Mouse (Mus musculus): ENCODE data around the gene Flot2. TPM values are rescaled to one million over a fixed set of nuclear protein-coding genes. Genes with fewer than 3 reads are reported as not detected.
"Not testable (repeated sequence)": the region's sequence is repeated elsewhere in the genome, so short reads cannot be mapped to it uniquely, and the experiment has no call there.

Flot2 gene
- polyA plus RNA-seq, 1 experiment from 2014 or later: 112 TPM

DNA sequence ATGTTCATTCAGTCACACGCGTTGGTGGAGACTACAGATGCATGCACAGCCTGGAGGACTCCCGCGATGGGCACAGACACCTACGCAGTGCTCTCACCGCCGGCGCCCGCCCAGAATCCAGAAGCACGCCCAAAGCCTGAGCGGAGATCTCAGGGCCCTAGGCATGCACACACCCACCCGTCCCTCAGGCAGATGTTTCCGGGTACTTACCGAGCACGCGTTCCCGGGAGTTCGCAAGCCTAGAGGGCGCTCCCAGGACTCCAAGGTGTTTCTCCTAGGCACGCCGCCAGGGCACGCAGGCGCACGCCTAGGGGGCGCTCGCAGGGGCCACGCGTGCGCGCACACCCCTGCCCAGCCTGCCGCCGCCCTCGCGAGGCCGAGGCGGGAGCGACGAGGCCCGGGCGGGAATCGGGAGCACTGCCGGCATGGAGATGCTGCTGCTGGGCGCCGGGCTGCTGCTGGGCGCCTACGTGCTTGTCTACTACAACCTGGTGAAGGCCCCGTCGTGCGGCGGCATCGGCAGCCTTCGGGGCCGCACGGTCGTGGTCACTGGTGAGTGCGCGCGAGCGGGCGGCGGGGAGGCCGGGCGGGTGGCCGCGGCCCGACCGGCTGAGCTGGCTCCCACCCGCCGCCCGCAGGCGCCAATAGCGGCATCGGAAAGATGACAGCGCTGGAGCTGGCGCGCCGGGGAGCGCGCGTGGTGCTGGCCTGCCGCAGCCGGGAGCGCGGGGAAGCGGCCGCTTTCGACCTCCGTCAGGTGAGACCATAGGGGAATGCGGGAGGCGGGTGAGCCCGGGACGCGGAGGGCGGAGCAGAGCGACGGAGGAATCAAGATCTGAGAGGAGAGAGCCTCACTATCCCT lies 5.6 kb upstream of the Flot2 start, which contains the start of gene Dhrs13:
TSS of gene Dhrs13 (plus strand) at position 334 of the 862 bp plus-strand sequence.
- Histone ChIP-seq H3K27ac (ENCODE audit: low read length) (peak within 1 kb of the TSS; percentile 71), H3K4me2 (ENCODE audit: low read depth, low read length) (peak within 1 kb of the TSS; percentile 90), H3K4me1 (ENCODE audit: control insufficient read depth, insufficient read depth, low read length) (peaks cover 10% of the 10 kb centered on the region), H3K36me3 (ENCODE audit: control insufficient read depth, insufficient read depth) (peaks cover 22% of the 10 kb centered on the region), H3K9me3 (replicated peaks; ENCODE audit: control insufficient read depth, low read length) (no peaks in the 10 kb centered on the region), H3K27me3 (ENCODE audit: control insufficient read depth, insufficient read depth, low read length) (no peaks in the 10 kb centered on the region), H3K4me3 (ENCODE audit: low read length) (peak within 1 kb of the TSS; percentile 61), H3K9ac (ENCODE audit: low read length) (peak within 1 kb of the TSS; percentile 76)
- under 1% methylated on average over 96 of the region's 96 CpGs for WGBS
- ATAC-seq (replicated peaks; ENCODE audit: extremely low read depth, insufficient read depth, low FRiP score): peak; percentile 91

DNA sequence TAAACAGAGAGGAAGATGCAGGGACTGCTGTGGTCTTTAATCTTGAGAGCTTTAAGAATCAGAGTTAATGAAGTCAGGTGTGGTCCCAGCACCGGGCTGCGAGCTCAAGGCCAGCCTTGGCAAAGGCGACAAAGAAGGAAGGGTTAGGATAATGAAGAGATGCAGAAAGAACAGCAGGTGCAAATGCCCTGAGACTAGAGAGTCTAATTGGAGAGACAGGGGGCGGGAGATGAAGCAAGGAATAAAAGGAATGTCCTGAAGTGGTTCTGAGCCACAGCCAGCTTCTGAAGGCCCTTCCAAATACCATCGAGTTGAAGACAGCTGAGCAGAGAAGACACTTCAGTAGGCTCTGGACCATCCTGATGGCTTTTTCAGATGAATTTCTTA lies 4.9 kb upstream of the Flot2 start:
- H3K4me3 ChIP-seq (ENCODE audit: low read length): peak overlapping the region; percentile 61
- H3K4me1 ChIP-seq (ENCODE audit: control insufficient read depth, insufficient read depth, low read length): peaks cover 14% of the 10 kb centered on the region
- no peak overlapping the region; the same call in 1 of the 2 replicates for H3K27ac ChIP-seq (ENCODE audit: low read length)
- no peak for ATAC-seq (replicated peaks; ENCODE audit: extremely low read depth, insufficient read depth, low FRiP score)
- no peaks in the 10 kb centered on the region for H3K9me3 ChIP-seq (replicated peaks; ENCODE audit: control insufficient read depth, low read length)
- peak overlapping the region; percentile 76 for H3K9ac ChIP-seq (ENCODE audit: low read length)
- WGBS: 14% methylated on average over 5 of the region's 5 CpGs
- peak overlapping the region; percentile 90 for H3K4me2 ChIP-seq (ENCODE audit: low read depth, low read length)
- H3K27me3 ChIP-seq (ENCODE audit: control insufficient read depth, insufficient read depth, low read length): no peaks in the 10 kb centered on the region
- H3K36me3 ChIP-seq (ENCODE audit: control insufficient read depth, insufficient read depth): peaks cover 17% of the 10 kb centered on the region

DNA sequence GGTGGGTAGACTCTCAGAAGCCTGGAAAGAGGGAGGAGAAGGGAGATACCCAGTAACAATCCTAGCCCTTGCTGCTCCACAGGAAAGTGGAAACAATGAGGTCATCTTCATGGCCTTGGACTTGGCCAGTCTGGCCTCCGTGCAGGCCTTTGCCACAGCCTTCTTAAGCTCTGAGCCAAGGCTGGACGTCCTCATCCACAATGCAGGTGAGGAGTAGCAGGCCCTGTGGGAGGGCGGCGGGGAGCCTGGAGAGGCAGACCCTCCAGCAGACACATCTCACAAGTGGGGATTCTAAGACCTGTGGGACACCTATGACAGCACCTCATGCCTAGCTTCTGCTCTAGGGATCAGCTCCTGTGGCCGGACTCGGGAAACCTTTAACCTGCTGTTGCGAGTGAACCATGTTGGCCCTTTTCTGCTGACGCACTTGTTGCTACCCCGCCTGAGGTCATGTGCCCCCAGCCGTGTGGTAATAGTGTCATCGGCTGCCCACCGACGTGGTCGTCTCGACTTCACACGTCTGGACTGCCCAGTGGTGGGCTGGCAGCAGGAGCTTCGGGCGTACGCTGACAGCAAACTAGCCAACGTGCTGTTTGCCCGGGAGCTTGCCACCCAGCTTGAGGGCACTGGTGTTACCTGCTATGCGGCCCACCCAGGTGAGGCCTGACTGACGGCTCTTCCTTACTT lies 3.7 kb upstream of the Flot2 start:
- H3K4me3 ChIP-seq (ENCODE audit: low read length): no peak overlapping the region
- H3K36me3 ChIP-seq (ENCODE audit: control insufficient read depth, insufficient read depth): peaks cover 6% of the 10 kb centered on the region
- 89% methylated on average over 23 of the region's 23 CpGs for WGBS
- H3K9me3 ChIP-seq (replicated peaks; ENCODE audit: control insufficient read depth, low read length): no peaks in the 10 kb centered on the region
- H3K4me1 ChIP-seq (ENCODE audit: control insufficient read depth, insufficient read depth, low read length): peaks cover 21% of the 10 kb centered on the region
- no peaks in the 10 kb centered on the region for H3K27me3 ChIP-seq (ENCODE audit: control insufficient read depth, insufficient read depth, low read length)
- H3K4me2 ChIP-seq (ENCODE audit: low read depth, low read length): no peak overlapping the region
- no peak overlapping the region for H3K27ac ChIP-seq (ENCODE audit: low read length)
- no peak overlapping the region for H3K9ac ChIP-seq (ENCODE audit: low read length)
- ATAC-seq (replicated peaks; ENCODE audit: extremely low read depth, insufficient read depth, low FRiP score): no peak

DNA sequence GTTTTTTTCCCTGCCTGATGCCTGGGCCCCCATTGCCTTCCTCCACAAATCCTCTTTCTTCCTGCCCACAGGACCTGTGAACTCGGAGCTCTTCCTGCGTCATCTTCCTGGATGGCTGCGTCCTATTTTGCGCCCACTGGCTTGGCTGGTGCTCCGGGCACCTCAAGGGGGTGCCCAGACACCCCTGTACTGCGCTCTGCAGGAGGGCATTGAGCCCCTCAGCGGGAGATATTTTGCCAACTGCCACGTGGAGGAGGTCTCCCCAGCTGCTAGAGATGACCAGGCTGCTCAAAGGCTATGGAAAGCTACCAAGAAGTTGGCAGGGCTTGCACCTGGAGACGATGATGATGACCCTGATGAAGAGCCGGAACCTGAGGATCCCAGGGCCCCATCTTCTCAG lies 940 bp upstream of the Flot2 start:
- no peak overlapping the region for H3K4me2 ChIP-seq (ENCODE audit: low read depth, low read length)
- H3K36me3 ChIP-seq (ENCODE audit: control insufficient read depth, insufficient read depth): peaks cover 2% of the 10 kb centered on the region; the same call in 1 of the 2 replicates
- H3K9ac ChIP-seq (ENCODE audit: low read length): no peak overlapping the region
- no peaks in the 10 kb centered on the region for H3K27me3 ChIP-seq (ENCODE audit: control insufficient read depth, insufficient read depth, low read length)
- ATAC-seq (replicated peaks; ENCODE audit: extremely low read depth, insufficient read depth, low FRiP score): no peak
- H3K4me1 ChIP-seq (ENCODE audit: control insufficient read depth, insufficient read depth, low read length): peaks cover 15% of the 10 kb centered on the region
- WGBS: 79% methylated on average over 10 of the region's 10 CpGs
- no peaks in the 10 kb centered on the region for H3K9me3 ChIP-seq (replicated peaks; ENCODE audit: control insufficient read depth, low read length)
- H3K27ac ChIP-seq (ENCODE audit: low read length): no peak overlapping the region
- H3K4me3 ChIP-seq (ENCODE audit: low read length): no peak overlapping the region

DNA sequence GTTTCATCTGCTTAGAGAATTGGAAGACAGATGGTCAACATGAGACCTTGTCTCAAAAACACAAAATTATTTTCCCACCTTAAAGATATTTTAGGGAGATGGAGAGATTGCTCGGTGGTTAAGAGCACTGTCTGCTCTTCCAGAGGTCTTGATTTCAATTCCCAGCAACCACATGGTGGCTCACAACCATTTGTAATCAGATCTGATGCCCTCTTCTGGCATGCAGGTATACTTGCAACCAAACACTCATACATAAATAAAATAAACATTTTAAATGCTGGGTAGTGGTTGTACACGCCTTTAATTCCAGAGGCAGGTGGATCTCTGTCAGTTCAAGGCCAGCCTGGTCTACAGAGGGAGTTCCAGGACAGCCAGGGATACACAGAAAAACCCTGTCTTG lies 3.1 kb downstream of the Flot2 start:
- Histone ChIP-seq H3K9ac (ENCODE audit: low read length) (no peak overlapping the region), H3K4me3 (ENCODE audit: low read length) (no peak overlapping the region), H3K4me1 (ENCODE audit: control insufficient read depth, insufficient read depth, low read length) (peaks cover 29% of the 10 kb centered on the region), H3K27ac (ENCODE audit: low read length) (no peak overlapping the region), H3K4me2 (ENCODE audit: low read depth, low read length) (no peak overlapping the region), H3K36me3 (ENCODE audit: control insufficient read depth, insufficient read depth) (peaks cover 2% of the 10 kb centered on the region; the same call in 1 of the 2 replicates), H3K27me3 (ENCODE audit: control insufficient read depth, insufficient read depth, low read length) (no peaks in the 10 kb centered on the region), H3K9me3 (replicated peaks; ENCODE audit: control insufficient read depth, low read length) (0 out of 2 replicates have a peak, but pooled peaks cover 3% of the 10 kb centered on the region)
- no peak for ATAC-seq (replicated peaks; ENCODE audit: extremely low read depth, insufficient read depth, low FRiP score)
- WGBS: 83% methylated on average over 2 of the region's 2 CpGs

DNA sequence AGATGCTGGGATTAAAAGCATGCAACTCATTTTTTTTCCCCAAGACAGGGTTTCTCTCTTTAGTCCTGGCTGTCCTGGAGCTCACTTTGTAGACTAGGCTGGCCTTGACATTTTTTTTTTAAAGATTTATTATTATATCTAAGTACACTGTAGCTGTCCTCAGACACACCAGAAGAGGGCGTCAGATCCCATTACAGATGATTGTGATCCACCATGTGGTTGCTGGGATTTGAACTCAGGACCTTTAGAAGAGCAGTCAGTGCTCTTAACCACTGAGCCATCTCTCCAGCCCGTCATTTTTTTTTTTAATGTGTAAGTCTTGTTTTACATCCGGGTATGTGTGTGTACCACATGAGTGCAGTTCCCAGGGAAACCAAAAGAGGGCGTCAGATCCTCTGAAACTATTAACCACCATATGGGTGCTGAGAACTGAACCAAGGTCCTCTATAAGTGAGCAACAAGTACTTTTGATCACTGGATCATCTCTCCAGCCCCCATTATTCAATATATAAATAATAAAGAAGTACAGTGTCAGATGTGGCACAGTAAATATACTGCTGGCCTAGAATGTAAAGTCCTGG lies 4.6 kb downstream of the Flot2 start:
- H3K4me1 ChIP-seq (ENCODE audit: control insufficient read depth, insufficient read depth, low read length): peaks cover 27% of the 10 kb centered on the region
- H3K4me3 ChIP-seq (ENCODE audit: low read length); H3K9ac ChIP-seq (ENCODE audit: low read length); H3K9me3 ChIP-seq (replicated peaks; ENCODE audit: control insufficient read depth, low read length); ATAC-seq (replicated peaks; ENCODE audit: extremely low read depth, insufficient read depth, low FRiP score); H3K4me2 ChIP-seq (ENCODE audit: low read depth, low read length); H3K36me3 ChIP-seq (ENCODE audit: control insufficient read depth, insufficient read depth); H3K27me3 ChIP-seq (ENCODE audit: control insufficient read depth, insufficient read depth, low read length); H3K27ac ChIP-seq (ENCODE audit: low read length): not testable (repeated sequence)
- 84% methylated on average over 4 of the region's 4 CpGs for WGBS

DNA sequence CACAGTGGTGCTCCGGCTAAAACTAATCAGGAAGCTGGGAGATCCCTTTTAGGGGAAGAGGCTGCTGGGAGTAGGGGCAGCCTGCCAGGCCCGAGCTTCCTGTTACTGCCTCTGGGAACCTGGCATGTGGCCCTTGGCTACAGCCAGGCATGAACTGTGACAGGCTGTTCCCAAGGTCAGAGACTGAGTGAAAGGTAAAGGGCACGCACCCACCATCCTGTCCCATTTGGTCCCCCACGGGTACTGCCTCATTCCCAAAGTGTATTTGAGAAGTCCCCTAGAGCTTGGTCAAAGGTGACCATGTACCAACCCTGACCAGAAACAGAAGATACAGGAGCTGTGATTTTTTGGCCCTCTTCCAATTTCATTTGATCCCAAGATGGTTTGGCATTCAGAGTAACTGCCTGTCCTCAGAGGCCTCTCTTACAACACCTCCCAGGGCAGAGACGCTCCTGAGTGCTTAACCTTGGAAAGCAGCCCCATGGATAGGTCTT lies 7.1 kb downstream of the Flot2 start:
- peak overlapping the region; percentile 2; the same call in 1 of the 2 replicates for H3K9ac ChIP-seq (ENCODE audit: low read length)
- peak; percentile 96 for ATAC-seq (replicated peaks; ENCODE audit: extremely low read depth, insufficient read depth, low FRiP score)
- H3K4me2 ChIP-seq (ENCODE audit: low read depth, low read length): peak overlapping the region; percentile 21; the same call in 1 of the 2 replicates
- H3K27ac ChIP-seq (ENCODE audit: low read length): peak overlapping the region; percentile 98
- peaks cover 3% of the 10 kb centered on the region; the same call in 1 of the 2 replicates for H3K36me3 ChIP-seq (ENCODE audit: control insufficient read depth, insufficient read depth)
- H3K4me1 ChIP-seq (ENCODE audit: control insufficient read depth, insufficient read depth, low read length): peaks cover 16% of the 10 kb centered on the region
- no peaks in the 10 kb centered on the region for H3K27me3 ChIP-seq (ENCODE audit: control insufficient read depth, insufficient read depth, low read length)
- H3K9me3 ChIP-seq (replicated peaks; ENCODE audit: control insufficient read depth, low read length): 0 out of 2 replicates have a peak, but pooled peaks cover 3% of the 10 kb centered on the region
- 25% methylated on average over 5 of the region's 5 CpGs for WGBS
- no peak overlapping the region for H3K4me3 ChIP-seq (ENCODE audit: low read length)

DNA sequence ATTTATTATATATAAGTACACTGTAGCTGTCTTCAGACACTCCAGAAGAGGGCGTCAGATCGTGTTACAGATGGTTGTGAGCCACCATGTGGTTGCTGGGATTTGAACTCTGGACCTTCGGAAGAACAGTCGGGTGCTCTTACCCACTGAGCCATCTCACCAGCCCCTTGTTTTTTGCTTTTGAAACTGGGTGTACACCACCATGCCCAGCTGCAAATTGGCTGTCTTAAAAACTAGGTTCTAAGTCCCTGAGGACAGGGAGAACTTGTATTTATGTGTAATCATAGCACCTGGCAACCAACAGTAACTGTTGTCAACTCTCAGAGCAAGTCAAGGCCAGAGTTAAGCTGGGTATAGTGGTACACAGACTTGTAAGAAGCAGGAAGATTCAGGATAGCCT lies 10.9 kb downstream of the Flot2 start:
- H3K36me3 ChIP-seq (ENCODE audit: control insufficient read depth, insufficient read depth); H3K27ac ChIP-seq (ENCODE audit: low read length); H3K9ac ChIP-seq (ENCODE audit: low read length); H3K4me2 ChIP-seq (ENCODE audit: low read depth, low read length); H3K27me3 ChIP-seq (ENCODE audit: control insufficient read depth, insufficient read depth, low read length); H3K9me3 ChIP-seq (replicated peaks; ENCODE audit: control insufficient read depth, low read length); H3K4me3 ChIP-seq (ENCODE audit: low read length); ATAC-seq (replicated peaks; ENCODE audit: extremely low read depth, insufficient read depth, low FRiP score): not testable (repeated sequence)
- WGBS: 91% methylated on average over 4 of the region's 4 CpGs
- H3K4me1 ChIP-seq (ENCODE audit: control insufficient read depth, insufficient read depth, low read length): peaks cover 16% of the 10 kb centered on the region

All from heart, embryonic 16.5 days (tissue).